Mouse (Mus musculus) C2C12 (cell line): ENCODE measurements around the gene Olfr1371.

Experiments
- CEBPB ChIP-seq: IDR thresholded peaks from one replicate; pipeline ENCODE4 v1.6.1; 2011; ENCODE audit warnings: low read depth, mild to moderate bottlenecking, control low read depth, moderate library complexity
- CTCF ChIP-seq: IDR thresholded peaks from one replicate; pipeline ENCODE4 v1.5.1; 2011; ENCODE audit not compliant: control insufficient read depth, insufficient read depth, insufficient read length
- MAX ChIP-seq: IDR thresholded peaks from one replicate; pipeline ENCODE4 v1.6.1; 2011; ENCODE audit warnings: mild to moderate bottlenecking, control low read depth
- MYOD1 ChIP-seq: IDR thresholded peaks from one replicate; pipeline ENCODE4 v1.6.1; 2011; ENCODE audit warnings: low read depth; ENCODE audit not compliant: control insufficient read depth, insufficient read length
- MYOG ChIP-seq: IDR thresholded peaks from one replicate; pipeline ENCODE4 v1.6.1; 2011; ENCODE audit not compliant: control insufficient read depth, insufficient read length; ENCODE audit errors: extremely low read depth
- USF1 ChIP-seq: IDR thresholded peaks from one replicate; pipeline ENCODE4 v1.6.1; 2011; ENCODE audit warnings: low read depth, mild to moderate bottlenecking, control low read depth, moderate library complexity

DNA sequence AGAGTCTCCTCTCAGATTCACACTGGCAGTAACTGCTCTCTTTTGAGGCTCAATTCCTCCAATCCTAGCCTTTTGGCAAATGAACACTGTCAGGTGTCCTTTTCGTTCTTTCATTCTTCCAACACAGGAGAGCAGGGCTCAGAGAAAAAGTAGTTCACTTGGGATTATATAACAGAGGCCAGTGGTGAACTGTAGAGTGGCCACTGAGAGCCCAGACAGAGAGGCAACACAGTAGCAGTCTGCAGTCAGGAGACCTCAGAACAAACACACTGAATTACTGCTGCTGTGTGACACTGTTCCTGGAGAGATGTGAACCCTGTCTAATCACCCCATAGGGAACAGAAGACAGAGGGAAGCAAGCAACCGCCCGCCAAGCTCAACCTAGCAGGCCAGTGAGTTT is 13.3 kb upstream of the Olfr1371 start:
- TF ChIP-seq CTCF (no peak), MYOG (no peak), USF1 (no peak), MAX (no peak), MYOD1 (no peak), CEBPB (no peak)
